Mouse (Mus musculus) cerebellum, adult 2 months (tissue): ENCODE results near the gene Fermt2.
"Not testable (repeated sequence)": the region's sequence is repeated elsewhere in the genome, so short reads cannot be mapped to it uniquely, and the experiment has no call there.

Source experiments
- CTCF ChIP-seq: fragments of 200-500 bp; IDR thresholded peaks from 2 replicates; pipeline ENCODE4 v1.5.1; 2011; ENCODE audit warnings: low read depth, mild to moderate bottlenecking, control low read depth, low read length, moderate library complexity, borderline replicate concordance; ENCODE audit not compliant: insufficient read depth
- POLR2A ChIP-seq: fragments of 200-500 bp; IDR thresholded peaks from 2 replicates; pipeline ENCODE4 v1.6.1; 2011; ENCODE audit warnings: low read length, control low read depth, borderline replicate concordance; ENCODE audit not compliant: insufficient read depth

- TF ChIP-seq CTCF, POLR2A: not testable (repeated sequence)
Observed at GRCm38 (mm10) chr14:45495810-45496209, 34.1 kb downstream of the Fermt2 start.
